Mouse (Mus musculus) thymus, postnatal 36 days (tissue): Measurements from ENCODE around the gene D6Wsu163e.

Experiments
- DNase-seq, 2 experiments: peaks; one replicate each; pipeline ENCODE4 v3.0.0; 2022; ENCODE audit warnings: mixed read lengths in 2 of 2

Gene D6Wsu163e

DNA sequence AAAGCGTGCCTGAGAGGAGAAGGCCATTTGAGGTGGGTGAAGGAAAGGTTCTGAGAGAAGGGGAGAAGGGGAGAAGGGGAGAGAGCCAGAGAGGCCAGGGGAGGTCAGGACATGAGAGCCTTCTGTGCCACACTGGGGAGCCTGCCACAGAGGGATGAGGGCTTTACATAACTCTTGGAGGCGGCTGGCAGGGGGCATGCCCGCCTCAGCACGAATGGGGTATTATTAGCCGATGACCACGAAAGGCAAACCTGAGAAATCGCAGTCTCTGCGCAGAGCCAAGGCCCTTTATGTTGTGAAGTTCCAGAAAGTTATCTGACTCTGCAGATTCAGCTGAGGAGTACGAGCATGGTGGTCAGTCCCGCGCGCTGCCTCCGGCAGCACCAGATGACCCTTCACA, 70.3 kb downstream of the D6Wsu163e start:
- DNase-seq: no peak

DNA sequence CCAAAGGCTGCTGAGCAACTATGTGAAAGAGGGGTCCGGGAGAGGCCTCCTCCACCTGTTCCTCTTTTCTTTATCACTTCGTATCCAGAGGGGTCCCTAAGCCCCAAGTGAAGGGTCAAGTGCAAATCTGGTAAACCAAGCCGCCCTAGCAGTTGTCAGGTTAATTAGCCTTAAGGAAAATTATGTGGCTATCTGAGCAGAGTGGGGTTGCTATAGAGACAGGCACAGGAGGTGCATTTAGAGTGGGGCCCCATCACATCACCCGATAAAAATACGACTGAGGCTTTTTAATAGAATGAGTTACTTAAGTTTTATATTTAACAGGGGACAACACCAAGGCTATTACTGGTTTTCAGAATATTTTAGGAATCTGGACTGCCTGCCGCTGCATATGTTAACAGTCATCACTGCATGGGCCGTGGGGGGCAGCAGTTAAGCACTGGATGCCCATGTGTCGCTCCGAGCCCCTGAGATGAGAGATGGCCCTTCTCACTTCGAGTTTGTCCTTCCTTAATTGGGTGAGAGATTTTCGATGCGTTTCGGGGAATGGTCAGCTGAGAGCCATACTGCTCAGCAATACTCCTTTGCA, 72.3 kb downstream of the D6Wsu163e start:
- DNase-seq: no peak

DNA sequence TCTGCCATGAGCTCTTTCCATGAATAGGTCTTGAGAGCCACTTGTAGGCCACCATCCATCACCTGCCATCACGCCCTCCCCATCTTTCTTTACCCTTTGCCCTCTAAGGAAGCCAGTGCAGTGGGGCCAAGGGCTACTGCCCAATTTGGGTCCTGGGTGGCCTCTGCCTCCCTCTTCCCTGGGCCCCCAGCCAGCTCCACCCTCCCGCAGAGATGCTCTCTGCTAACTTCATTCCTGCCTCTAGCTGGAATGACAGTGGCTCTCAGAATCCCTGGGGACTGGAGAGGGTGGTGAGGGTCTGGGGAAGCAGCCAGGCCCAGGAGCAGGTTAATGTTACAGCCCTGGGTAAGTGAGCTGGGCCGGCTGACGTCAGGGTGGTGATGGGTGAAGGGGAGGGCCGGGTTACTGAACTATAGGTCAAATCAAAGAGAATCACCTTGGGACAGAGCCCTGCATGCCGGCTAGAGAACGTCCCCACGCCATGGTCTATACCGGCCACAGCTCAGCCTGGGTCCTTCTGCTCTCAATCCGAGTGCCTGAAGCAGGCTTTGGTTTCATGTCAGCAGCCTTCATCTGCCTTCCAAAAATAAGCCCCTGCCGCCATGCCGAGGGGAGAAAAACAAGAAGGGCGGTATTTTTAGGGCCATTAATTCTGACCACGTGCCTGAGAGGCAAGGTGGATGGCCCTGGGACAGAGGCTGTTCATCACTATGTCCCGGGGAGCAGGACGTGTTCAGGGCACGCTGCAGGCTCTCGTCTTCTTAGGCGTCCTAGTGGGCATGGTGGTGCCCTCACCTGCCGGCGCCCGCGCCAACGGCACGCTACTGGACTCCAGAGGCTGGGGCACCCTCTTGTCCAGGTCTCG, 75.4 kb downstream of the D6Wsu163e start, which contains the start of gene Fgf6:
Gene Fgf6 (plus strand): TSS at position 681 of the 865 bp plus-strand sequence.
- DNase-seq: no peak

DNA sequence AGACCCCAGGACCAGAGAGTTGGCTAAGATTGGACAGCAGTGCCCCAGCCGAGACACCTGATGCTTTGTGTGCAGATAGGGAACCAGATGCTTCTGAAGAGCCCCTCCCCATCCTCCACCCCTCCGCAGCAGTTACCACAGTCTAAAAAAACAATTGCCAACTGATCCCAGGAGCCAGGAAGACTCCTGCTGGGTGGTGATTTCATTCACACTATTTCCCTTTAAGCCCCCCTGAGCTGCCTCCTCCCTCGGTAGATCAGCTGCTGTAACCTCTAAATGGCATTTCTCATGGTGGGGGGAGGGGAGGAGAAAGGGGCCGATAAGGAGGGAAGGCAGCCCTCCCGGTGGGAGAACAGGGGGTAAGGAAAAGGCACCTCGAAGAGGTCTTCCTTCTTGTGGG, 79.5 kb downstream of the D6Wsu163e start:
- no peak for DNase-seq

DNA sequence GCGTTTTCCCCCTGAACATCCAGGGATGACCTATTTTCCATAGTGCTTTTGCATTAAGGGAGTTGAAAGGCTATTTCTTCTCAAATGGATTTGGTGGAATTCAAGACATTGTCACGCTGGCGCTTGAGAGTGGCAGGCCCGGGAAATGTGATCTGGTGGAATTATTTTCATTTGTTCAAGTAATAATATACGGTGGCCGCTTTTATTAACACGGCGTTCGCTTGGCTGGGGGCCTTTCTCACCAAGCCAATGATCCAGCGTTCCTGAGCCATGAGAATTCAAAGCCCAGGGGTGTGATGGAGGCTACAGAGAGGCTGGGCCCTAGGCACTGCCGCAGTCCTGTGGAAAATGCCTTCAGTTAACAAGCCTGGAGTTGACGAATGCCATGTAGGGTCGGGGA, 80.7 kb downstream of the D6Wsu163e start:
- no peak for DNase-seq

DNA sequence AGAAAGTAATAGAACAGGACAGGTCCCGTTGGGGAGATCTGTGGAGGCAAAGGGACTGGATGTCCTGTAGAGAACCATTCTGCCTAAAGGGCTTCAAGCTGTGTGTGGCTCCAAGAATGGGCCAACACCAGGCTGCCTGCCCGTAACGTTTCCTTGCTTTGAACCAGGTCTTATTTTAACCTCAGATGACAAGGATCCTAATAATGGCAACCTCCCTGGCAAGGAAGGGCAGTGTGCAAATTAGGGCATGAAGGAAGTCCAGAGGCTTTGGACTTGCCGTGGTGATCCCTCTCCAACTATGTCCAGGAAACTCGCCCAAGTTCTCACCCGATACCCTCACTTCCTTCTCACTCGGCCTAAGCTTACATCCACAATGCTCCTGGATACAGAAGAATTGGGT, 85.1 kb downstream of the D6Wsu163e start:
- DNase-seq: no peak
